Mouse (Mus musculus) lung, postnatal 0 days (tissue): Measurements from ENCODE around the gene Nkd1. TPM values are rescaled to one million over a fixed set of nuclear protein-coding genes. Genes with fewer than 3 reads are reported as not detected.

Experiments used
- ATAC-seq: fragments of 200-750 bp; cut with Nextera tagmentation; 2 replicates; pipeline ENCODE4 v1.8.0; 2017; ENCODE audit warnings: moderate library complexity
- DNase-seq: peaks from one replicate; pipeline ENCODE4 v3.0.0-alpha.2; 2016; ENCODE audit warnings: low spot score
- H3K27ac ChIP-seq: fragments of 300-500 bp; sonication (generic); 2 replicates; pipeline ENCODE4 v1.5.1; 2014; ENCODE audit warnings: antibody characterized with exemption, mild to moderate bottlenecking, low read length, mixed read lengths
- H3K27me3 ChIP-seq: fragments of 300-500 bp; sonication (generic); replicated peaks from 2 replicates; pipeline ENCODE4 v1.6.1; 2014; ENCODE audit warnings: low read length, mixed read lengths; ENCODE audit not compliant: insufficient read depth
- H3K36me3 ChIP-seq: fragments of 300-500 bp; sonication (generic); 2 replicates; pipeline ENCODE4 v1.6.1; 2014; ENCODE audit warnings: low read length, mixed read lengths; ENCODE audit not compliant: insufficient read depth
- H3K4me1 ChIP-seq: fragments of 300-500 bp; sonication (generic); 2 replicates; pipeline ENCODE4 v1.6.1; 2014; ENCODE audit warnings: antibody characterized with exemption, low read depth, low read length, mixed read lengths; ENCODE audit not compliant: insufficient read depth
- H3K4me2 ChIP-seq: fragments of 300-500 bp; sonication (generic); replicated peaks from 2 replicates; pipeline ENCODE4 v1.6.1; 2014; ENCODE audit warnings: low read depth, mild to moderate bottlenecking, low read length, moderate library complexity, mixed read lengths
- H3K4me3 ChIP-seq: fragments of 300-500 bp; sonication (generic); 2 replicates; pipeline ENCODE4 v1.5.1; 2014; ENCODE audit warnings: low read depth, low read length
- H3K9ac ChIP-seq: fragments of 300-500 bp; sonication (generic); replicated peaks from 2 replicates; pipeline ENCODE4 v1.6.1; 2014; ENCODE audit warnings: low read depth, mild to moderate bottlenecking
- H3K9me3 ChIP-seq: fragments of 300-500 bp; sonication (generic); 2 replicates; pipeline ENCODE4 v1.6.1; 2016; ENCODE audit warnings: low read length, mixed read lengths
- CTCF ChIP-seq: IDR thresholded peaks from 2 replicates; pipeline ENCODE4 v1.5.1; 2016; ENCODE audit warnings: antibody characterized with exemption, mild to moderate bottlenecking
- EP300 ChIP-seq: IDR thresholded peaks from 2 replicates; pipeline ENCODE4 v1.6.1; 2016; ENCODE audit warnings: antibody characterized with exemption, mild to moderate bottlenecking, control low read depth
- WGBS: fragments of 180-500 bp; shearing (Covaris S2); extraction: QIAGEN DNeasy Blood & Tissue Kit; methylation state at CpG from one replicate; pipeline ENCODE4 v1.1.7; 2014; 5-methylcytosine and 5-hydroxymethylcytosine counted together
- polyA plus RNA-seq: library from polyadenylated mRNA; unstranded; fragments of >200 nt; fragmentation: Nextera tagmentation; extraction: Ambion mirVana; gene quantifications from 2 replicates; pipeline ENCODE4 v1.2.1, GENCODE M21; 2015

Gene Nkd1
- polyA plus RNA-seq, 1 experiment from 2014 or later, result 123 TPM

- H3K9me3 ChIP-seq, result no peaks in the 10 kb centered on the region
- H3K36me3 ChIP-seq, result peaks cover 24% of the 10 kb centered on the region; the same call in 1 of the 2 replicates
- no peak overlapping the region for H3K27ac ChIP-seq
- H3K4me1 ChIP-seq, result peaks cover 40% of the 10 kb centered on the region
- no peak for TF ChIP-seq CTCF
- no peak for TF ChIP-seq EP300
- no peak for ATAC-seq
- H3K4me3 ChIP-seq, result no peak overlapping the region
- no peak overlapping the region for H3K9ac ChIP-seq
- WGBS, result 66% methylated on average over 5 of the region's 5 CpGs
- no peak overlapping the region for H3K4me2 ChIP-seq
- no peak for DNase-seq
- no peaks in the 10 kb centered on the region for H3K27me3 ChIP-seq
Measured at GRCm38 (mm10) chr8:88577666-88578065, 56.5 kb downstream of the Nkd1 start.

GRCm38 (mm10) chr8:88578413-88579175, 57.4 kb downstream of the Nkd1 start:
- Histone ChIP-seq H3K4me3 (no peak overlapping the region), H3K27me3 (no peaks in the 10 kb centered on the region), H3K36me3 (peaks cover 27% of the 10 kb centered on the region; the same call in 1 of the 2 replicates), H3K4me1 (peaks cover 32% of the 10 kb centered on the region), H3K9me3 (no peaks in the 10 kb centered on the region), H3K9ac (no peak overlapping the region), H3K27ac (no peak overlapping the region), H3K4me2 (no peak overlapping the region)
- no peak for ATAC-seq
- DNase-seq, result no peak
- TF ChIP-seq CTCF (0 out of 2 replicates have a peak, but pooled peaks have one; percentile 12), EP300 (no peak)
- WGBS, result 74% methylated on average over 14 of the region's 14 CpGs

- 44% methylated on average over 7 of the region's 7 CpGs for WGBS
- Histone ChIP-seq H3K4me3 (no peak overlapping the region), H3K36me3 (peaks cover 24% of the 10 kb centered on the region; the same call in 1 of the 2 replicates), H3K27ac (no peak overlapping the region), H3K9ac (no peak overlapping the region), H3K4me1 (peaks cover 26% of the 10 kb centered on the region), H3K9me3 (no peaks in the 10 kb centered on the region), H3K27me3 (no peaks in the 10 kb centered on the region), H3K4me2 (no peak overlapping the region)
- DNase-seq (no peak), ATAC-seq (no peak)
- TF ChIP-seq CTCF (no peak), EP300 (no peak)
Measured at GRCm38 (mm10) chr8:88579246-88579645, 58.1 kb downstream of the Nkd1 start.

- Histone ChIP-seq H3K9ac (no peak overlapping the region), H3K27me3 (no peaks in the 10 kb centered on the region), H3K4me2 (no peak overlapping the region), H3K27ac (no peak overlapping the region), H3K9me3 (no peaks in the 10 kb centered on the region), H3K36me3 (peaks cover 24% of the 10 kb centered on the region; the same call in 1 of the 2 replicates), H3K4me1 (peaks cover 21% of the 10 kb centered on the region), H3K4me3 (no peak overlapping the region)
- 62% methylated on average over 18 of the region's 18 CpGs for WGBS
- TF ChIP-seq EP300, result no peak
- no peak for TF ChIP-seq CTCF
- no peak for ATAC-seq
- no peak for DNase-seq
Measured at GRCm38 (mm10) chr8:88579668-88580330, 58.6 kb downstream of the Nkd1 start.

- DNase-seq (no peak), ATAC-seq (no peak)
- WGBS, result 41% methylated on average over 7 of the region's 7 CpGs
Measured at GRCm38 (mm10) chr8:88580785-88581184, 59.6 kb downstream of the Nkd1 start.

GRCm38 (mm10) chr8:88583863-88584262, 62.7 kb downstream of the Nkd1 start:
- no peak for ATAC-seq
- Histone ChIP-seq H3K27ac (no peak overlapping the region), H3K4me1 (peaks cover 7% of the 10 kb centered on the region; the same call in 1 of the 2 replicates), H3K4me3 (no peak overlapping the region), H3K27me3 (no peaks in the 10 kb centered on the region), H3K4me2 (no peak overlapping the region), H3K9ac (no peak overlapping the region), H3K9me3 (no peaks in the 10 kb centered on the region), H3K36me3 (peaks cover 37% of the 10 kb centered on the region)
- TF ChIP-seq EP300 (no peak), CTCF (no peak)
- DNase-seq, result no peak
- 93% methylated on average over 3 of the region's 3 CpGs for WGBS

More at GRCm38 (mm10) chr8:88580785-88581184, 59.6 kb downstream of the Nkd1 start:
- Histone ChIP-seq H3K27me3 (no peaks in the 10 kb centered on the region), H3K4me2 (no peak overlapping the region), H3K4me3 (no peak overlapping the region), H3K9me3 (no peaks in the 10 kb centered on the region), H3K36me3 (peaks cover 31% of the 10 kb centered on the region), H3K4me1 (peaks cover 12% of the 10 kb centered on the region), H3K27ac (no peak overlapping the region), H3K9ac (no peak overlapping the region)
- TF ChIP-seq CTCF (no peak), EP300 (no peak)
